Mouse (Mus musculus) adrenal gland, postnatal 36 days (tissue): ENCODE measurements around the gene Olfr1048. TPM values are rescaled to one million over a fixed set of nuclear protein-coding genes. Genes with fewer than 3 reads are reported as not detected.
"Not testable (repeated sequence)": the region's sequence is repeated elsewhere in the genome, so short reads cannot be mapped to it uniquely, and the experiment has no call there.

Experiments
- DNase-seq, 2 experiments: peaks; one replicate each; pipeline ENCODE4 v3.0.0; 2021; ENCODE audit warnings: mixed read lengths in 1 of 2
- long read RNA-seq, 2 experiments: library from polyadenylated mRNA; stranded (forward); transcript quantifications; one replicate each; pipeline ENCODE4 v2.0.0; 2021; ENCODE audit warnings: borderline sequencing depth in 2 of 2
- total RNA-seq, 2 experiments: library from RNA; stranded (reverse); gene quantifications; 2 replicates each; pipeline ENCODE4 v1.2.3; 2021

Olfr1048 gene
- total RNA-seq: not detected
- long read RNA-seq, experiment 1: 0 reads
- long read RNA-seq, experiment 2: 0 reads

GRCm38 (mm10) chr2:86240189-86240588 lies at the start of gene Olfr1048:
Gene Olfr1048 (minus strand): TSS chr2:86240289.
- no peak for DNase-seq

GRCm38 (mm10) chr2:86278988-86279387 lies 38.9 kb upstream of the Olfr1048 start, which contains the start of gene Olfr1051:
Gene Olfr1051 (minus strand): TSS chr2:86279088.
- DNase-seq: not testable (repeated sequence)

GRCm38 (mm10) chr2:86258228-86258627 lies 18.1 kb upstream of the Olfr1048 start, which contains the start of gene Olfr1049:
Gene Olfr1049 (minus strand): TSS chr2:86258328.
- not testable (repeated sequence) for DNase-seq

GRCm38 (mm10) chr2:86231301-86231700 lies 8.8 kb downstream of the Olfr1048 start, which contains the start of gene Olfr1047:
Gene Olfr1047 (minus strand): TSS chr2:86231401.
- DNase-seq: no peak

GRCm38 (mm10) chr2:86219214-86219613 lies 20.9 kb downstream of the Olfr1048 start, which contains the start of gene Olfr1046:
Gene Olfr1046 (minus strand): TSS chr2:86219314.
- DNase-seq: no peak

- DNase-seq: no peak
Measured at GRCm38 (mm10) chr2:86202909-86203308, 37.2 kb downstream of the Olfr1048 start, which contains the start of gene Olfr1045. Gene Olfr1045 (minus strand): TSS chr2:86203009.

GRCm38 (mm10) chr2:86195863-86196262 lies 44.2 kb downstream of the Olfr1048 start:
- DNase-seq: no peak

GRCm38 (mm10) chr2:86185583-86185982 lies 54.5 kb downstream of the Olfr1048 start, which contains the start of gene Olfr52:
Gene Olfr52 (minus strand): TSS chr2:86185683.
- DNase-seq: no peak

Other genes with a start within 250 kb of the Olfr1048 start
- not detected for gene Olfr1031, start 250.0 kb downstream of the Olfr1048 start, total RNA-seq
- not detected for gene Olfr1032, start 234.7 kb downstream of the Olfr1048 start, total RNA-seq
- gene Olfr1033, start 219.7 kb downstream of the Olfr1048 start, total RNA-seq: 1 to 10 TPM; 4.8 to 5.8 TPM
- under 1 TPM in 1 of 2 experiments, not detected in 1; 0.33 TPM for gene Olfr1034, start 194.4 kb downstream of the Olfr1048 start, total RNA-seq
- gene Olfr1036, start 166.3 kb downstream of the Olfr1048 start, total RNA-seq: not detected
- gene Olfr1037, start 152.9 kb downstream of the Olfr1048 start, total RNA-seq: not detected
- gene Olfr1039, start 104.4 kb downstream of the Olfr1048 start, total RNA-seq: not detected
- gene Olfr1040, start 93.6 kb downstream of the Olfr1048 start, total RNA-seq: not detected
- not detected for gene Olfr1042, start 78.5 kb downstream of the Olfr1048 start, total RNA-seq
- gene Olfr1043, start 72.8 kb downstream of the Olfr1048 start, total RNA-seq: not detected
- gene Olfr1044, start 62.5 kb downstream of the Olfr1048 start, total RNA-seq: not detected
- gene Olfr52, start 54.6 kb downstream of the Olfr1048 start, total RNA-seq: not detected
- gene Olfr1045, start 37.3 kb downstream of the Olfr1048 start, total RNA-seq: not detected
- not detected for gene Olfr1046, start 21.0 kb downstream of the Olfr1048 start, total RNA-seq
- not detected for gene Olfr1047, start 8.9 kb downstream of the Olfr1048 start, total RNA-seq
- gene Olfr1049, start 18.0 kb upstream of the Olfr1048 start, total RNA-seq: not detected
- not detected for gene Olfr1051, start 38.8 kb upstream of the Olfr1048 start, total RNA-seq
- not detected for gene Olfr1052, start 52.2 kb upstream of the Olfr1048 start, total RNA-seq
- not detected for gene Olfr1053, start 75.0 kb upstream of the Olfr1048 start, total RNA-seq
- not detected for gene Olfr1054, start 95.1 kb upstream of the Olfr1048 start, total RNA-seq
- gene Olfr1055, start 110.0 kb upstream of the Olfr1048 start, total RNA-seq: not detected
- not detected for gene Olfr1056, start 122.2 kb upstream of the Olfr1048 start, total RNA-seq
- not detected for gene Olfr1057, start 138.1 kb upstream of the Olfr1048 start, total RNA-seq
- not detected for gene Olfr1058, start 148.3 kb upstream of the Olfr1048 start, total RNA-seq
- not detected for gene Olfr1061, start 173.8 kb upstream of the Olfr1048 start, total RNA-seq
- not detected for gene Olfr1062, start 186.5 kb upstream of the Olfr1048 start, total RNA-seq
- gene Olfr1065, start 210.3 kb upstream of the Olfr1048 start, total RNA-seq: not detected
- not detected for gene Olfr1066, start 216.0 kb upstream of the Olfr1048 start, total RNA-seq
- gene Olfr228, start 247.1 kb upstream of the Olfr1048 start, total RNA-seq: not detected